Mouse (Mus musculus): ENCODE measurements around the gene Shb.

- TF ChIP-seq CTCF (IDR thresholded peaks at IDR 0.05; ENCODE audit: extremely low read depth, insufficient read depth, low read length): no peak
- TF ChIP-seq POLR2A (IDR thresholded peaks at IDR 0.05; ENCODE audit: extremely low read depth, insufficient read depth, low read length): no peak
Measured at GRCm38 (mm10) chr4:45510163-45510562, 22.1 kb downstream of the Shb start.

All from cortical plate, adult 2 months (tissue).